Comparison of ENCODE assay signal across 31 mouse cellular contexts in the genomic region with DNA sequence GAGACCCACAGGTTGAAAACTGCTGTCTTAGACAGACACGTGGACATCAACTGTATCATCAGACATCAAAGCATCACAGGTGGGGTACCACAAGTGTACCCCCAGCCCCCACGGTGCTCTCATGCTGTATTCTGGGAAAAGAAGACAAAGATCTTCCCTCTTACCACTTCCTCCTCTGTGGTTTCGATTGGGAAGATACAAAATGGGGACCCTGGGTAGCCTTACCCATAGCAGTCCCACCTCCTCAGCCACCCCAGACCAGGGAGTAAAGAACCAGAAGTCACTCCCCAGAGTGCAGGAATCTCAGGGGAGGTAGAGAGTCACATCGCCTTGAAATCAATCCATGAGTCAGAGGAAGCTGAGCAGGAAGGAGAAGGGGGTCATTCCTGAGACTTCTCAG.
DNase-seq lines count a peak whose midpoint lies in the region; ATAC-seq and TF ChIP-seq lines count a peak whose summit lies in the region.
"Had no signal": no experiment of that assay in that cellular context is flagged by ENCODE, and none has a peak within 500 bp of the region (broad histone marks: within the 10 kb centered on the region; RNA-seq: fewer than 3 reads in every experiment).

No protein-coding gene starts in this region.

- no peak for TF ChIP-seq POLR2A in olfactory bulb, adult 2 months (IDR thresholded peaks at IDR 0.05; ENCODE audit: insufficient read depth, low read depth, low read length)

- H3K4me2 ChIP-seq in heart, embryonic 12.5 days = no peak overlapping the region
- no peak overlapping the region for H3K4me2 ChIP-seq in intestine, postnatal 0 days (replicated peaks; ENCODE audit: low read depth)
- H3K4me2 ChIP-seq in hindbrain, embryonic 12.5 days (replicated peaks) = no peak overlapping the region
- H3K4me2 ChIP-seq: limb, embryonic 13.5 days; liver, embryonic 11.5 days; lung, embryonic 15.5 days; midbrain, embryonic 12.5 days; neural tube, embryonic 15.5 days had no signal

- no peaks in the 10 kb centered on the region for H3K27me3 ChIP-seq in heart, embryonic 10.5 days (ENCODE audit: insufficient read depth, poor library complexity, severe bottlenecking)
- H3K27me3 ChIP-seq in heart, embryonic 12.5 days (replicated peaks) = no peaks in the 10 kb centered on the region
- H3K27me3 ChIP-seq in intestine, postnatal 0 days (replicated peaks; ENCODE audit: control insufficient read depth, insufficient read depth, low read length) = no peaks in the 10 kb centered on the region
- H3K27me3 ChIP-seq in hindbrain, embryonic 12.5 days = no peaks in the 10 kb centered on the region
- H3K27me3 ChIP-seq: embryonic facial prominence, embryonic 13.5 days; heart, embryonic 13.5 days; limb, embryonic 13.5 days; lung, embryonic 15.5 days; midbrain, embryonic 12.5 days had no signal

- DNase-seq in heart, embryonic 10.5 days (ENCODE audit: low spot score) = no peak
- peak; percentile 5 for DNase-seq in thymus, postnatal 14 days
- no peak for DNase-seq in thymus, adult 18-20 months
- DNase-seq: adrenal gland, adult 8-10 months; B cell, adult 2 months; cerebellum, adult 8-10 months; cerebellum, postnatal 36 days; embryo, embryonic 11 days; gastrocnemius, postnatal 14 days; heart, adult 18-20 months; heart, postnatal 14 days; kidney, adult 8-10 months; kidney, postnatal 10 days; layer of hippocampus, adult 9-11 months; right cerebral cortex, postnatal 25 days; thymus, postnatal 36 days had no signal

- 75% methylated on average over 4 of the region's 4 CpGs for WGBS in heart, embryonic 10.5 days
- WGBS in heart, embryonic 12.5 days = 70% methylated on average over 4 of the region's 4 CpGs
- WGBS in olfactory bulb, adult 2 months = 80% methylated on average over 4 of the region's 4 CpGs
- WGBS in intestine, postnatal 0 days = 78% methylated on average over 4 of the region's 4 CpGs
- WGBS in hindbrain, embryonic 12.5 days = 87% methylated on average over 4 of the region's 4 CpGs

- peak overlapping the region; percentile 16; the same call in 1 of the 2 replicates for H3K27ac ChIP-seq in heart, embryonic 10.5 days
- no peak overlapping the region for H3K27ac ChIP-seq in heart, embryonic 12.5 days (ENCODE audit: poor library complexity, severe bottlenecking)
- peak overlapping the region; percentile 56 for H3K27ac ChIP-seq in olfactory bulb, adult 2 months (ENCODE audit: insufficient read depth, low read depth, low read length)
- H3K27ac ChIP-seq in intestine, postnatal 0 days (ENCODE audit: low read depth, low read length) = no peak overlapping the region
- no peak overlapping the region for H3K27ac ChIP-seq in hindbrain, embryonic 12.5 days
- H3K27ac ChIP-seq: lung, embryonic 15.5 days; midbrain, embryonic 12.5 days; neural tube, embryonic 15.5 days had no signal

- H3K36me3 ChIP-seq in heart, embryonic 10.5 days = no peaks in the 10 kb centered on the region
- no peaks in the 10 kb centered on the region for H3K36me3 ChIP-seq in heart, embryonic 12.5 days
- no peaks in the 10 kb centered on the region for H3K36me3 ChIP-seq in intestine, postnatal 0 days (ENCODE audit: control insufficient read depth, insufficient read depth)
- H3K36me3 ChIP-seq in hindbrain, embryonic 12.5 days = no peaks in the 10 kb centered on the region
- H3K36me3 ChIP-seq: embryonic facial prominence, embryonic 13.5 days; heart, embryonic 13.5 days; hindbrain, embryonic 10.5 days; limb, embryonic 13.5 days; lung, embryonic 15.5 days; midbrain, embryonic 12.5 days; neural tube, embryonic 15.5 days had no signal

- no peaks in the 10 kb centered on the region for H3K9me3 ChIP-seq in heart, embryonic 10.5 days
- peaks cover 7% of the 10 kb centered on the region; the same call in 1 of the 2 replicates for H3K9me3 ChIP-seq in heart, embryonic 12.5 days (replicated peaks)
- H3K9me3 ChIP-seq in intestine, postnatal 0 days (ENCODE audit: control insufficient read depth) = no peaks in the 10 kb centered on the region
- no peaks in the 10 kb centered on the region for H3K9me3 ChIP-seq in hindbrain, embryonic 12.5 days (replicated peaks)
- H3K9me3 ChIP-seq: embryonic facial prominence, embryonic 13.5 days; hindbrain, embryonic 10.5 days; limb, embryonic 13.5 days; lung, embryonic 15.5 days; neural tube, embryonic 15.5 days had no signal

- no peak overlapping the region for H3K9ac ChIP-seq in heart, embryonic 12.5 days
- no peak overlapping the region for H3K9ac ChIP-seq in intestine, postnatal 0 days (ENCODE audit: low read depth, low read length)
- no peak overlapping the region for H3K9ac ChIP-seq in hindbrain, embryonic 12.5 days
- H3K9ac ChIP-seq: embryonic facial prominence, embryonic 13.5 days; heart, embryonic 13.5 days; limb, embryonic 13.5 days; lung, embryonic 15.5 days; midbrain, embryonic 12.5 days; neural tube, embryonic 15.5 days had no signal

- no peak for ATAC-seq in heart, embryonic 12.5 days (ENCODE audit: insufficient number of reproducible peaks, low FRiP score)
- peak; percentile 55 for ATAC-seq in granulocyte monocyte progenitor cell, adult 5-6 weeks (replicated peaks; ENCODE audit: poor library complexity, severe bottlenecking)
- no peak for ATAC-seq in intestine, postnatal 0 days
- ATAC-seq in hindbrain, embryonic 12.5 days (ENCODE audit: low FRiP score) = no peak
- ATAC-seq: hindbrain, embryonic 16.5 days had no signal

- H3K4me3 ChIP-seq in heart, embryonic 10.5 days = no peak overlapping the region
- H3K4me3 ChIP-seq in heart, embryonic 12.5 days = no peak overlapping the region
- no peak overlapping the region for H3K4me3 ChIP-seq in olfactory bulb, adult 2 months (ENCODE audit: insufficient read depth, low read depth, low read length)
- no peak overlapping the region for H3K4me3 ChIP-seq in intestine, postnatal 0 days (ENCODE audit: low read depth, low read length)
- H3K4me3 ChIP-seq in hindbrain, embryonic 12.5 days = no peak overlapping the region
- H3K4me3 ChIP-seq: embryonic facial prominence, embryonic 13.5 days; heart, embryonic 13.5 days; hindbrain, embryonic 10.5 days; limb, embryonic 13.5 days; lung, embryonic 15.5 days; megakaryocyte, embryonic 14.5 days; midbrain, embryonic 12.5 days; neural tube, embryonic 15.5 days had no signal

- H3K4me1 ChIP-seq in heart, embryonic 10.5 days = peaks cover 54% of the 10 kb centered on the region
- H3K4me1 ChIP-seq in heart, embryonic 12.5 days (replicated peaks) = peaks cover 50% of the 10 kb centered on the region
- peaks cover 55% of the 10 kb centered on the region for H3K4me1 ChIP-seq in olfactory bulb, adult 2 months (ENCODE audit: control insufficient read depth, insufficient read depth, low read length)
- H3K4me1 ChIP-seq in intestine, postnatal 0 days (replicated peaks; ENCODE audit: control insufficient read depth, insufficient read depth, low read length) = no peaks in the 10 kb centered on the region
- peaks cover 50% of the 10 kb centered on the region for H3K4me1 ChIP-seq in hindbrain, embryonic 12.5 days

- no peak for TF ChIP-seq CTCF in olfactory bulb, adult 2 months (IDR thresholded peaks at IDR 0.05; ENCODE audit: insufficient read depth, low read depth, low read length)
- TF ChIP-seq CTCF in intestine, postnatal 0 days (IDR thresholded peaks at IDR 0.05; ENCODE audit: low read depth) = no peak

Comparison
In these comparisons a context has a peak if more than half of its experiments do, and no peak if none do; other contexts are left out.
1. H3K27ac ChIP-seq: peak in heart, embryonic 10.5 days (single experiment) and olfactory bulb, adult 2 months (single experiment); none in heart, embryonic 12.5 days (single experiment), intestine, postnatal 0 days (single experiment) and hindbrain, embryonic 12.5 days (single experiment).